Mouse (Mus musculus): ENCODE results near the gene Tcfl5. TPM values are rescaled to one million over a fixed set of nuclear protein-coding genes. Genes with fewer than 3 reads are reported as not detected.
A peak's percentile ranks its signal among the peaks of the same experiment; 100 is the strongest.

Tcfl5 gene
- total RNA-seq (2017): not detected in 2 replicates

DNA sequence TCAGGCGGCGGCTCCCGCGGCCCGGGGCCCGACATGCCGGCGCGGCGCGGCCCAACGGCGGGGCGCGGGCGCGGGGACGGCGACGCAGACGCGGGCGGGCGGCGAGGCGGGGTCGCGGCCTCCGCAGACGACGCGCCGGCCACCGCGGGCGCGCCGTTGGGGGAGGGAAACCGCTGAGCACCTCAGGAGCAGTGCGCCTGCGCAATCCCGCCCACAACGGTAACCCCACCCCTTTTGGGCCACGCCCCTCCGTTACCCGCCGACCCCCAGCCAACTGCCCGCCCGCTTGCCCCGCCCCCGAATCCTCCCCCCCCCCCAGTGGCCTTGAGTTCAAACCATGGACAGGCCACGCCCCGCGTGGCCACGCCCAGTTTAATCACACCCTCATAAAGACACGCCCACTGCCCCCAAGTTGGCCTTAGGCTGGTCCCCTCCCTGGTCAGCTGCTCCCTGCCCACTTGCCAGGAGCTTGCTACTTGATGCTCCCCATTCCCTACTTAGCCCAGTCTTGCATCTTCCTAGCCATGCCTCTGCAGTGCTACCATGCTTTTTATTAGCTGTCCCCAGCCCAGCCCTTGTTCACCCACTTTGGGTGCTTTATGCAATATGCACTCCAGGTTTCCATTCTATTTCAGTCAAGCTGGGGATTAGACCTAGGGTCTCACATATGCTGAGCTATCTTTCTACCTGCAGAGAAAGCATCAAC is at the start of gene Tcfl5:
Gene Tcfl5 (minus strand): TSS at position 154 of the 706 bp plus-strand sequence.
- no peak for ATAC-seq (replicated peaks; ENCODE audit: low read depth, poor library complexity, severe bottlenecking)

DNA sequence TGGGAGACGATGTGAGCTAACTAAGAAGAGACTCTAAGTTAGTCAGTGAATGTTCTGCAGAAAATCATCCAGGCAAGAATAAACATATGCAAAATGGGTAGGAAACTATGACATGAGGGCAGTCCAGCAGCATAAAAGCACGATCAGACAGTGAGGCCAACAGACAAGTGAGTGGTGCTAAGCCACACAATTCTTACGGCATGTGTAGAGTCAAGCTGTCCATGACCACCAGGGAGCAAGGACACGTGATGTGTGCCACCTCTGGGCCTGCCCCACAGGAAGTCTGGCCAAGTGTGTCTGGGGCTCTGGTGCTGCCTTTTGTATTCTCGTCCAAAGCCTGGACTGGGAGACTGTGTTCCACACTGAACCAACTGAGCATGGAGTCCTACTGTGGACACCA is 47.3 kb upstream of the Tcfl5 start:
- ATAC-seq (replicated peaks; ENCODE audit: low read depth, poor library complexity, severe bottlenecking): peak; percentile 20

DNA sequence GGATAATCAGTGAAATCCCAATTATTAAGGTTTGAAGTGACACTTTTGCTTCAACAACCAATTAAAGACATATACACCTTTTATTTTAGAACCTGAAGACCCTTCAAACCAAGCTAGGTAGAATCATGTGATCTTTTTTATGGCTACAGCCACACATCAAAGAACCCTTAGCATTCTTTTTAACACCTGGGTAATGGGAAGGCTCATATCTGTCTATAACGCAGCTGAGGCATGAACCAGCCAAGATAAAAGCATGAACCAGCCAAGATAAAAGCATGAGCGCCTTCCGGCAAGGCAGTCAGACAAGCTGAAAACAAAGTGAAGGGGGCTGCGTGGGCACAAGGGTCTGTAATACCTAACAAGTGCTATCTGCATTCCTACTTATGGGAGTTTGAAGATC is 41.5 kb upstream of the Tcfl5 start:
- ATAC-seq (replicated peaks; ENCODE audit: low read depth, poor library complexity, severe bottlenecking): no peak

- ATAC-seq (replicated peaks; ENCODE audit: low read depth, poor library complexity, severe bottlenecking): no peak
These were observed 41.0 kb upstream of the Tcfl5 start for GRCm38 (mm10) chr2:180683524-180683923.

DNA sequence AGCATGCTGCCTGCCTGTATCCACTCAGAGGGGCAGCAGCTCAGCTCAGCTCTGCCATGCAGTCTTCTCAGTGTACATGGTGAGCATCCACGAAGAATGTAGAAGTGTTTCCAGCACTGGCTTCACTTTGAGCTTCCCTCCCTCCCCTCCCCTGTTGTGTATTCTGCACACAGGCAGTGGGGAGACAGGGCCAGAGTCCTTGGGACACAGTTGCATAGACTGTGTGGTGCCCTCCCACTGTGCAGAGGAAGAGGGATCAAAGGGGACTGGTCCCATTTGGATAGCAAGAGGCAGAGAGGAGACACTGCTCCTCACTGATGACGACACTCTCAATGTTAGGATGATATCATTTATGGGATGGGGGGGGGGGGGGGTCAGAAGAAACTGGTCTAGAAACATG is 38.7 kb upstream of the Tcfl5 start:
- ATAC-seq (replicated peaks; ENCODE audit: low read depth, poor library complexity, severe bottlenecking): no peak

DNA sequence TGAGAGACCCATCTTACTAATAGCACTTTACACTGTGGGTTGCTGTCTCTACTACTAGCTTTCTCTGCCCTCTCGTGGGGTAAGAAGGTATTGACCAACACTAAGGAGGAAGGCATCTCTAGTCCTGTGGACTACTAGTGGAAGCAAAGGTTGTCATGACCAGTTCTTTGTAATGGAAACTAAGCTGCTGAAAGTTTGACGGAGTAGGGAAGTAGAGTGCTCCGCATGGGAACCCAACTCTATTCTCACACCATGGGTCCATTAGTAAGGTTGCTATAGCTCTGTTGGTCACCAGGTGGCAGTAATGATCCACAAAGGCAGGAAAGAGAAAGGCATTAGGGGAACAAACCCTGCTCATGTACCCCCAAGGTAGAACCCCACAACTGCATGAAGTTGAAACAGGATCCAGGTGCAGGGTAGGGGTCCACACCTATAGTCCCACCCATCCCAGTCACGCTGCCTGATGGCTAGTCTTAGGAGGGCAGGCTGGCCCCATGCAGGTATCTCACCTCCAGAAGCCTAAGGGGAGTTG is 36.2 kb upstream of the Tcfl5 start:
- peak; percentile 88 for ATAC-seq (replicated peaks; ENCODE audit: low read depth, poor library complexity, severe bottlenecking)

- ATAC-seq (replicated peaks; ENCODE audit: low read depth, poor library complexity, severe bottlenecking): no peak
These were observed 34.2 kb upstream of the Tcfl5 start for GRCm38 (mm10) chr2:180676706-180677105.

GRCm38 (mm10) chr2:180662008-180662407 is 19.5 kb upstream of the Tcfl5 start:
- no peak for ATAC-seq (replicated peaks; ENCODE audit: low read depth, poor library complexity, severe bottlenecking)

DNA sequence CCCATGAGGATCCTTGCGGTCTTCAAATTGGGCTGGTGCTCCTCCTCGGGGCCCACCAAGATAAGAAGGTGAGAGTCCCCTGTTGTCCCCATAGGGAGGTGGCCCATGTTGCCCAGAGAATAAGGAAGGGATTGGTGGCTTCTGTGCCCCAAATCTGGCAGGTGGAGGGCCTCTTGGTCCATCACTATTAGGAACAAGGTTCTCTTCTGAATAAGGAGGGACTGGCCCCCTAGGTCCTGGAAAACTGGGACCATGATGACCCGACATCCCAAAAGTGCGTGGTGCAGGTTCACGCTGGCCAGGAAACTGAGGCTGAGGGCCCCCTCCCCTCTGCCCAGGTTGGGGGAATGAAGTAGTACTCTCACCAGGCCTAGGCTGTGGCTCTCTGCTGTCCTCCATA is 18.0 kb upstream of the Tcfl5 start:
- no peak for ATAC-seq (replicated peaks; ENCODE audit: low read depth, poor library complexity, severe bottlenecking)

DNA sequence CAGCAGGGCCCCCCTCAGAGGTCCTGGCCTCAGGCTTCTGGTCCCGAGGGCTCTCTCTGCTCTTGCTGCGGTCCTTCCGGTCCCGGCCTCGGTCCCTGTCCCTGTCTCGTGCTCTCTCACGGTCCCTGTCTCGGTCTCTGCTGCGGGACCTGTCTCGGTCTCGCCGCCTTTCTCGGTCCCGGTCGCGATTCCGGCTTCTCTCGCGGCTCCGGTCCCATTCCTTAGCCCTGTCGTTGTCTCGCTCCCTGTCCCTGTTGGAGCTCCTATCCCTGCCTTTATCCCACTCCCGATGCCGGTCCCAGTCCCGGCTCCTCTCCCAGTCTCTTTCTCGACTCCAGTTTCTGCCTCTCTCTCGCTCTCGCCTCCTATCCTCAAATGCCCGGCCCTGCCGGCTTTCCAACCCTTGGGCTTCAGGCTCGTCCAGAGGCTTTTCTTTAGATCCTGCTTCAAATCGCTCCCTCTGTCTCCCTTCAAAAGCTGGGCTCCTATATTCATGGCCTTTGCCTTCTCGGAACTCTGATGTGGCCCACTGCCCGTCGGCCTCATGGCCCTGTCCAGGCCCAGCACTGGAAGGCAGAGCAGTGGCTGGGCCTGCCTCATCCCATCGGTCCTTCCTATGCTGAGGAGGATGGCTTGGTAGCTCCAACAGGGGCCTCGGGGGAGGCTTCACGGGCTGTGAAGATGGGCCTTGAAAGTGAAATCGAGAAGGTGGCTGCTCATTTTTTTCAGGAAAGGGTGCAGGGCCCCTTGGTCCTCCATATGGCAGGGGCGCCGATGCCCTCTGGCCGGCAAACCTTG is 17.0 kb upstream of the Tcfl5 start:
- no peak for ATAC-seq (replicated peaks; ENCODE audit: low read depth, poor library complexity, severe bottlenecking)

GRCm38 (mm10) chr2:180658381-180658780 is 15.9 kb upstream of the Tcfl5 start:
- ATAC-seq (replicated peaks; ENCODE audit: low read depth, poor library complexity, severe bottlenecking): no peak

DNA sequence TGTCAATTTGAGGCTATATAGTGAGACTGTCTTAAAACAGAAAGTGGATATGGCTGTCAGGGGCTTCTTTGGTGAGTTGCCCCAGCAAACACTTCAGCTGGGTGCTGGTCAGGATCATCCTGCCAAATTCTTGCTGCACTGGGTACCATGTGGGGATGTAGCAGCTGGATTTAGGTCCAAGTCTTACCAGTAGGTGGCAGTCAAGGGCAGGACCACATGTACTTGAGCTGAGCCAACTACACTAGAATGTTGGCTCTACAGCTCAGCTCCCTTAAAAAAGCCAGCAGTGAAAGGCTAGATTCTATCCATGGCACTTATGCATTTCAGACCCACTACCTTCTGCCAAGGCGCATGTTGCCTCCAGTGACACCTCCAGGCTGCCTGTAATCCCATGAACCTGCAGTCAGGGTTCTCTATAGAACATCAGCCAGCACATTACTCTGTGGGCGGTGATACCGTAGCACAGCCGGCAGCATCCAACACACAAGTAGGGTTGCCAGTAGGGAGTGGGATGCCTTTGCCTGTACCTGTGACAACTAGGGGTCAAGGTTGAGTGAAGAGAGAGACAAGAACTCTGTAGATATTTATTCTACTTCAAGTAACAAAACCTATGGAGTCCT is 15.0 kb upstream of the Tcfl5 start:
- peak; percentile 90 for ATAC-seq (replicated peaks; ENCODE audit: low read depth, poor library complexity, severe bottlenecking)

- ATAC-seq (replicated peaks; ENCODE audit: low read depth, poor library complexity, severe bottlenecking): no peak
These were observed 12.6 kb upstream of the Tcfl5 start for GRCm38 (mm10) chr2:180655150-180655549.

GRCm38 (mm10) chr2:180654666-180655065 is 12.2 kb upstream of the Tcfl5 start:
- no peak for ATAC-seq (replicated peaks; ENCODE audit: low read depth, poor library complexity, severe bottlenecking)

GRCm38 (mm10) chr2:180646841-180647240 is 4.3 kb upstream of the Tcfl5 start:
- ATAC-seq (replicated peaks; ENCODE audit: low read depth, poor library complexity, severe bottlenecking): no peak

GRCm38 (mm10) chr2:180643626-180644025 is 1.1 kb upstream of the Tcfl5 start:
- no peak for ATAC-seq (replicated peaks; ENCODE audit: low read depth, poor library complexity, severe bottlenecking)

DNA sequence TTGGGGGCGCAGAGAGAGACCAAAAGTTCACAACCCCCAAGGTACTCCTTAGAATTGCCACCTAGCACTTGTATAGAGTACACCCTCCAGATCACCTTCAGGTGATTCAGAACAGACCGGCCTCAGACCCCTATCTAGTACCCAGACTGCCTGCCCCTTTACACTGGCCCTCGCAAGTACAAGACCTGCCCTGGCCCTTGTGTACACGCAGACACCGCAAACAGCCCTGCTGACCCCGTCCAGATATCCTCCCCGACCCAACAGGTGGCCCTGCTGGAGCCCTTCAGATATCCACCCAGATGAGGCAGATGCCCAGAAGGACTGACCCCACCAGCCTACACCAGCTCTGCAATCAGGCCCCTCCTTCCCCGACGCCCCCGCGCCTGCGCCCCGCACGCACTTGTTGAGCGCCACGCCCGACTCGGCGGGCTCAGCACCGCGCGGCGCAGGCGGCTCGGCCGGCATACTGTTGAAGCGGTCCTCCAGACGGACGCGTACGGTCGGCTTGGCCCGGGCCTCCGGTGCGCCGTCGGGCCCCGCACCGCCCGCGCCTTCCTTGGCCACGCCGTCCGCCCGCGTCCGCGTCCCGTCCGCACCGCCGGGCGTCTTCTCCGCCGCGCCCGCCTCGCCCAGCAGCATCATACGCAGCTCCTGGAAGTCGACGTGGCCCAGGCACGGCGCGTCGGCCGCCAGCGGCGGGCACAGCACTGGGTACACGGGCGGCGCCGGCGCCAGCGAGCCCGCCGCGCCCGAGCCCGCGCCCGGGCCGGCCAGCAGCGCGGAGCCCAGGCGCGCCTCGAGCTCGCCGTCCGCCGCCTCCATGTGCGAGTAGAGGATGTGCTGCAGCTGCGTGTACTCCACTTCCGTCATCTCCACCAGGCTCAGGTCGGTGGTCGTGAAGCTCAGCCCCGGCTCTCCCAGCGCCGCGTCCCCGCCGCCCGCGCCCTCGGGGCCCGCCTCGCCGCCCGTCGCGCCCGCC is 643 bp downstream of the Tcfl5 start:
- no peak for ATAC-seq (replicated peaks; ENCODE audit: low read depth, poor library complexity, severe bottlenecking)

GRCm38 (mm10) chr2:180611882-180612281 is 30.6 kb downstream of the Tcfl5 start:
- no peak for ATAC-seq (replicated peaks; ENCODE audit: low read depth, poor library complexity, severe bottlenecking)

GRCm38 (mm10) chr2:180610283-180610682 is 32.2 kb downstream of the Tcfl5 start:
- ATAC-seq (replicated peaks; ENCODE audit: low read depth, poor library complexity, severe bottlenecking): no peak

- peak; percentile 19; the same call in 1 of the 2 replicates for ATAC-seq (replicated peaks; ENCODE audit: low read depth, poor library complexity, severe bottlenecking)
These were observed 37.7 kb downstream of the Tcfl5 start for GRCm38 (mm10) chr2:180604781-180605180.
